Mouse (Mus musculus): ENCODE data around the gene Ifna11.

Ifna11 gene

DNA sequence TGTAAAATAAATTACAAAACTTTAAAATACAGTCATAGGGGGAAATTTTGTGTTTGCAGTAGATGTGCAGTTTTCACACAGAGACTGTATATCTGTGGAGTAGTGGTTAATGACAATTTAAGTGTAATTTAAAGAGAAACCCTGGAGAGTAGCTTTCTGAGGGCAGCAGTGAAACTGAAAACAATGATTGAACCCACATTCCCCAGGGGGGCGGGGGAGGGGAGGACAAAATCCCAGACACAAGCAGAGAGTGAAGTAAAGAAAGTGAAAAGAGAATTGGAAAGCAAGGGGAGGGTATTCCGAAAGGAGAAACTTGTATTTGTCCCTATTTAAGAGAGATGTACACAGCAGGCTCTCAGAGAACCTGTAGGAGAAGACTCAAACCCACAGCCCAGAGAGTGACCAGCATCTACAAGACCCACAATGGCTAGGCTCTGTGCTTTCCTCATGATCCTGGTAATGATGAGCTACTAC is 21.7 kb downstream of the Ifna11 start, which contains the start of gene Ifna4:
Gene Ifna4 (plus strand): TSS at position 424 of the 474 bp plus-strand sequence.
- DNase-seq = no peak

DNA sequence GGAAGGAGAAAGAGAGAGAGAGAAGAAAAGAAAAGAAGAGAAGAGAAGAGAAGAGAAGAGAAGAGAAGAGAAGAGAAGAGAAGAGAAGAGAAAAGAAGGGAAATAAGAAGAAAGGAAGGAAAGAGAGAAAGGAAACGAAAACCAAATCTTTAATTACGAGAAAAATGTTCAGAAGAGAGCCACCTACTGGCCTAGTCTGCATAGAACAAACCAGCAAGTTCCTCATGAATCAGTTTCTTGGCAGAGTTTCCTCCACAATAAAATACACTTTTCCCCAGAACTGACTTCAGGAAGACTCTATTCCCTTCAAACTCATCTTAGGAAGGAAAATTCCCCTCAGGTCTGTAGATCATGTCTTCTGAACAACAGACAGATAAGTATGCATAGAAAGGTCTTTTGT is 25.6 kb downstream of the Ifna11 start:
- no peak for DNase-seq

DNA sequence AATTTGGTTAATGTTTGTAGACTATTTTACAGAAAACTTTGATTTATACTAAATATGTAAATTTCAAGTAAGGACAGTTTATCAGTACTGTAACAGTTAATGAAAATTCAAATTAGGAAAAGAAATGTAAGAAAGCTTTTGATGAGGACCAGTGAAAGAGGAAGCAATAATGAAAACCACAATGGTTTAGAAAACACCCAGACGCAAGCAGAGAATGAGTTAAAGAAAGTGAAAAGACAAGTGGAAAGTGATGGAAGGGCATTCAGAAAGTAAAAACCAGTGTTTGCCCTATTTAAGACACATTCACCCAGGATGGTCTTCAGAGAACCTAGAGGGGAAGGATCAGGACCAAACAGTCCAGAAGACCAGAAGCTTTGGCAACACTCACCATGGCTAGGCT is 29.9 kb downstream of the Ifna11 start, which contains the start of gene Ifna1:
Gene Ifna1 (plus strand): TSS at position 390 of the 400 bp plus-strand sequence.
- no peak for DNase-seq

DNA sequence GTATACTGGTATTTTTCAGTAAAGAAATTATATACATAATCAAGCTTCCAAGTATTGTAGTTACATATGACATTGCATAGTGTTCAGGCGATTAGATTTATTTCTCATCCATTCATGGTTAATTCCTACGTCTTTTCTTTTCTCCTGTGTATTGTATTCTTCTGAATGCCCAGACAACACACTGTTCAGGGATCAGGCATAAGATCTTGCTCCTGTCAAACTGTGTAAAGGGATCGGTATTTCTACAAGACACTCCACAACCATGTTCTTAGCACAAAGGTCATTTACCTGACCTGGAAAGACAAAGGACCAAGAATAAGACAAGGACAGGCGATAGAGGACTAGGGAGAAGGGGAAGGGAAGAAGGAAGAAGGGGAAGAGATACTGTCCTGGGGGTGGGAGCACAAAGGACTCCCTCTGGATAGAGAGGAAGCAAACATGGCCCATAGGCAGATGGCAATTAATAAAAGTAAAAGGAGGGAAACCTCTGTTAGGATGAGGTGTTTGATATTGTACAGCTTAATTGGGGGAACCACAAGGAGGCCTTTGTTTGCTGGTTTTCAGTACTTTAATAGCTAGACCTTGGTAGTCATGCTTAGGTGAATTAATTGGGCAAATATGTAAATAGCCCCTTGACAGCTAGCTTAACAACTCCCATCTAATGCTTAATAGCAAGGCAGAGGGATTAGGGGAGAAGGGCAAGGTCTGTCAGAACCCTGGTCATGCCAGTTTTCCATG is 31.4 kb downstream of the Ifna11 start:
- DNase-seq = no peak

DNA sequence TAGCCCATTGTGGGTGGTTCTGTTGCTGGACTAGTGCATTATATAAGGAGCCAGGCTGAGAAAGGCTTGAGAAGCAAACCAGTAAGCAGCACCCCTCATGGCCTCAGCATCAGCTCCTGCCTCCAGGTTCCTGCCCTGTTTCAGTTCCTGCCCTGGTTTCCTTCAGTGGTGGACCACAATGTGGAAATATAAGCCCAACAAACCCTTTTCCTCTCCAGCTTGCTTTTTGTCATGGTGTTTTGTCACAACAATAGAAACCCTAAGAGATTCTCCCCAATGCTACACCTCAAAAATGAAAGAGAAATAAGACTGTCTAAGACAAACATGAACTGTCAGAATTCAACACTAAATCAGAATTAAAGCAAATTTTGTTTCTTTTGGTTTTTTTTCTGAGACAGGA is 39.5 kb downstream of the Ifna11 start:
- DNase-seq = no peak

DNA sequence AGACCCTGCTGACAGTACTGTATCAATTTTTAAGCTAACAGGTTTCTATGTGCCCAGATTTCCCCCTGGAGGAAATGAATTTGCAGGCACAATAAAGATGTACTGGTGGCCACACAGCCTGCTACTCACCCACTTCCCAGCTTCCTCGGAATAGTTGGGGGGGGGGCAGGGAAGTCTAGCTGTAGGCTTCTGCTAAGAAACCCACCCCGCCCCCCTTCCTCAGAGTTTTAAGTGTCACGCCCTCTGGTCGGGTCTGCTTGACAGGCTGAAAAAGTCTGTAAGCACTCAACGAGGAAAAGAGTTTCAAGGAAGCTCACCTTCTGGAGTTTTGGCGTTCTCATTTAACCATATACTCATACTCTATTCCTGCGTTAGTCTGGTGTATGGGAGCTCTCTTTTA is 43.5 kb downstream of the Ifna11 start:
- no peak for DNase-seq

DNA sequence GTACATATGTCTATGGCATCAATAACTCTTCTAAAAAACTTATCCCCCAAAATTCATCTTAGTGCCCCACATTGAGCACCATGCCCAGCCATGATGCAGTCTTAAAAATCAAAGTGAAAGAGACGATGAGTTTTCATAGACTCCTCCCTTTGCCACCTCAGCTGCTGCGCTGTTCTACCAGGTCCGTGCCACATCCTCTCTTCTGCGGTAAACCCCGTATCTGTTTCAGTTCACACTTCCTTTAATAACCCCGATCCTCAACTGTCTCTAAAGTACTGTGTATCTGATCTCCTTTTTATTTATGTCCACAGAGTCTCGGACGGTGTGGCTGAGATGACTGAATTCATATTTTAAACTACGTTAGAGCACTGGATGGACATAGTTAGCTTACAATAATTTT is 44.8 kb downstream of the Ifna11 start:
- no peak for DNase-seq

DNA sequence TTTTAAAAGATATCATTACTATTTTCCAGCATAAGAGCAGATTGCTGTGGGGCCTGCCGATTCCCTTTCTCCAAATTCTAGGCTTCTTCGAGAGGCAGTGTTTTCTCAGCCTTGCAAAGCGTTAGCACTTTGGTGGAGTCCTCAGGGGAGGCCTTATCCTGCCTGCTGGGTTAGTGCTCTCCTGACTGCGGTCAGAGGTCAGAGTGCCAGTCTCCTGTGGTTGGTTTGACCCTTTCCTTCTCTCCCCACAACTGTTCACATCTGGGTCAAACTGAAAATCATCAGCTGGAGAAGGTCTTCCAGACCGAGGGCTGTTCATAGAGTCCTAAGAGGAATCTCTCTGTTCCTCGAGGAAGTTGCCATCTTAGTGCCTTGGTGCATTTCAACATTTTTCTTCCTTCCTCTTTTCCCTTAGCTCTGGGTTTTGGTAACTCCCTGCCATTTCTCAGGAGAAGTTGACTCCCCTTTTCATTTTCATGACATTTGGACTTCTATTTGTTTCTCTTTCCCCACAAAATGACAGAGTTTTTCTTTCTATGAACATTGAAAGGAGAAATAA is 45.3 kb downstream of the Ifna11 start:
- no peak for DNase-seq

DNA sequence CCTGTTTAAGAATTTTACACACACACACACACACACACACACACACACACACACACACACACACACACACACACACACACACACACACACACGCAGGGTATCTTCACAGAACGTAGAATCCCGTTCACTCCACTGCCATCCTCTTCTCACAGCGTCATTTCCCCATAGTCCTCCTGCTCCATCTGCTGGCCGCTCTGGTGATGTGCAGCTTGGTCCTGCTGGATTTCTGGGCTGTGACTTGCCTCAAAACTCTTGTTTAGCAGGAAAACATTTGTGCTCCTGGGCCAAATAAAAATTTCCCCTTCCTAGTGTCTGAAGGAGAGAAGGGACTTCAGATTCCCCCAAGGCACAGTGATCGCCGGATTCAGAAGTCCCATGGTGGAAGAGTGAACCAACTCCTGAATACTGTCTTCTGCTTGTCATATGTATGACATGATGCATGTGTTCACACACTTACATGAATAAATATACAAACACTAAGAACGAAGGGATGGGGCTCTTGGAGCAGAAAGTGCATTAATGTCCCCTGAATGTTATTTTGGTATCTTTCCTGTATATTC is 47.7 kb downstream of the Ifna11 start:
- peak; percentile 67 for DNase-seq

DNA sequence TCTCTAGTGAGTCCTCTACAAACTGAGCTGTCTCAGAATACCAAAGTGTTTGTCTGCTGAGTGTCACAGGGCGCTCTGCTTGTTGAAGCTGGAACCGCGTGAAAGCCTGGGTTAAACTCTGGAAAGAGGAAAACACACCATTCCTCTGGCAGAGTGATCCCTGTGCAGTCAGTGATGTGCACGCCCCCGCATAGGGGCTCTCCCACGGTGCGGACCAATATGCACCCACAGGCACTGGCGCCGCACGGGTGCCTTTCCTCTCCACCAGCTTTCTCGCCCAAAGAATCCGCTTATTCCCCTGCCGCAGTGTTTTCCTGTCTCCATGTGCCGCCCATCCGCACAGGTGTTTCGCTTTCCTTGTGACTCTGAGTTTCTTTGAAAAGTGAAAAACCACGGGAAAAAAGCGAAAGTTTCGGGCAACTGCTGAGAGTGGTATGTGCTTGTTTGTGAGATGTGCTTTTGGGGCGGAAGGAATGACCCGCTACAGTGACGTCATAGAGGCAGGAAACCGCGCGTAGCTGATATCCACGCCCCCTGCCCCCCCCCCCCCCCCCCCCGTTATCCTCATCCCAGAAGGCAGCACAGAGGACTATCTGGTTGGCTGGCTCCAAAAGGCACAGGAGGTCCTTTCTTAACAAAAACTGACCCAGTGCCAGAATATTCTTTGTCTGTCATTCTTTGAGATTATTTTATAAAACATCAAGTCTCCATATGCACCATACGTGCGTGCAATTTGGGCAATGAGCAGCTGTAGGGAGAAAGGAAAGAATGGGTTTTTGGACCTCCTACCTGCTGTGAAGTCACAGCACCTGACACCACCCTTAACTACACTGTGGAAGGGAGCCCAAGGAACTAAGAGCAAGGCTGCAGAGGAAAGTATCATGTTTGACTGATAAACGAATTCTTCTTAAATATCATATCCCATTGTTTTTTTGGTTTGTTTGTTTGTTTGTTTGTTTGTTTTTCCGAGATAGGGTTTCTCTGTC is 48.5 kb downstream of the Ifna11 start:
- peak; percentile 8 for DNase-seq
